In the genomic region with DNA sequence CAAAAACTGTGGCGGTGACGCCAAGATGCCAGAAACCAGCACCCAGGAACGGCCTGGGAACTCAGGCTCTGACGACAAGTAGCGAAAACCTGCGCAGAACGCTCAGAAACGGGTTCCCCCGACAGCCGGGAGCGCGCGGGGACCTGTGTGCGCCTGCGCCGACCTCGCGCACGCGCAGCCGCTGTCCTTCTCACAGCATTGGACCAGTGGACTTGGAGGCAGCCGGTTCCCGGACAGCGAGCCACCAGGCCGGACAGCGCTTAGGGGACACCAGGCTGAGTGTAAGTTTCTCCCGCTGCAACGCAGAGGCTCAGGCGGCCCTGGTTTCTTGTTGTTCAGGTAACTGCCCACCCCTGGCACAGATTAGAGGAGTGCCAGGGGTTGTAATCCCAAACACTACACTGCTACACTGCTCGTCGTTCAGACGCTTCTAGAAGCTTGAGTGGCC, we compare ENCODE assay signal across 8 mouse cellular contexts. TPM values are rescaled to one million over a fixed set of nuclear protein-coding genes. Genes with fewer than 3 reads are reported as not detected.
DNase-seq lines count a peak whose midpoint lies in the region; ATAC-seq and TF ChIP-seq lines count a peak whose summit lies in the region.

A gene (plus strand): TSS at position 167 of the 448 bp plus-strand sequence.

- under 1% methylated on average over 32 of the region's 32 CpGs for WGBS in hindbrain, embryonic 14.5 days

- CTCF ChIA-PET in Patski (lab: Charles Lee) = interaction anchor here (1.5 kb wide), 1 partner anchor 14 kb away, joined by 6 read pairs; no protein-coding TSS in a partner anchor

- no peaks in the 10 kb centered on the region; the same call in none of the 2 replicates for H3K36me3 ChIP-seq in hindbrain, embryonic 14.5 days (replicated peaks; ENCODE audit: control insufficient read depth, insufficient read depth)

- no peaks in the 10 kb centered on the region for H3K9me3 ChIP-seq in hindbrain, embryonic 14.5 days (ENCODE audit: control insufficient read depth, low read length)

- no peak for TF ChIP-seq CTCF in Patski (IDR thresholded peaks at IDR 0.05)

- peak within 1 kb of the TSS; percentile 94 for H3K27ac ChIP-seq in hindbrain, embryonic 14.5 days

- peak within 1 kb of the TSS; percentile 77 for H3K9ac ChIP-seq in hindbrain, embryonic 14.5 days

- H3K4me2 ChIP-seq in hindbrain, embryonic 14.5 days (replicated peaks) = peak within 1 kb of the TSS; percentile 60

- peak within 1 kb of the TSS; percentile 51 for H3K4me3 ChIP-seq in hindbrain, embryonic 14.5 days (replicated peaks; ENCODE audit: low read length)

- ATAC-seq in Patski = peak; percentile 75
- ATAC-seq in hindbrain, embryonic 14.5 days (ENCODE audit: low FRiP score) = peak; percentile 86

- DNase-seq in Patski (ENCODE audit: low read depth, low spot score) = peak; percentile 50
- DNase-seq in cerebellum, postnatal 14 days = peak; percentile 91 to 93
- peak; percentile 73 to 75 for DNase-seq in frontal cortex, postnatal 25 days (ENCODE audit: low spot score in 2 of 2)
- peak; percentile 92 for DNase-seq in hindbrain, embryonic 14.5 days (ENCODE audit: low spot score)
- DNase-seq in left cerebral cortex, adult 11 months (ENCODE audit: low spot score) = peak; percentile 83
- DNase-seq in lung, postnatal 4 days = peak; percentile 92 to 95
- DNase-seq in retina, postnatal 7 days (ENCODE audit: low read depth, low spot score) = peak; percentile 81
- DNase-seq in urinary bladder, adult 2 months (ENCODE audit: low spot score) = peak; percentile 85

- in situ Hi-C loops in Patski (cut with MboI; ENCODE audit: low pct_unique_long_range_greater_than_20kb) = no loop called here

- POLR2A ChIA-PET in Patski (lab: Charles Lee) = interaction anchor here (1.1 kb wide), 1 partner anchor 30 kb away, joined by 3 read pairs; no protein-coding TSS in a partner anchor

- H3K27me3 ChIP-seq in Patski = no peaks in the 10 kb centered on the region
- no peaks in the 10 kb centered on the region for H3K27me3 ChIP-seq in hindbrain, embryonic 14.5 days (ENCODE audit: control insufficient read depth, insufficient read depth, low read length)

- peaks cover 20% of the 10 kb centered on the region for H3K4me1 ChIP-seq in hindbrain, embryonic 14.5 days (replicated peaks; ENCODE audit: control insufficient read depth, insufficient read depth, low read length)

RNA-seq across cellular contexts. Expression of the gene that starts here (rescaled TPM):
- polyA plus RNA-seq in Patski (2021) = 72.8 TPM
- 38.1 and 46.1 TPM in 2 replicates for polyA plus RNA-seq in hindbrain, embryonic 14.5 days (2014; fragmentation: Nextera tagmentation; extraction: Ambion mirVana)
- 50.8 and 51.1 TPM in 2 replicates for polyA plus RNA-seq in urinary bladder, adult 2 months (2012; rRNA removed)

Comparison
In these comparisons a context has a peak if more than half of its experiments do, and no peak if none do; other contexts are left out.
1. Peak in every context shown above with its lines: DNase-seq, ATAC-seq, H3K4me3 ChIP-seq and H3K27ac ChIP-seq.